Mouse (Mus musculus): ENCODE measurements around the gene Fhad1. TPM values are rescaled to one million over a fixed set of nuclear protein-coding genes. Genes with fewer than 3 reads are reported as not detected.

Fhad1 gene
- polyA plus RNA-seq, 1 experiment from 2014 or later: 3.9 TPM

- no peak for ATAC-seq (ENCODE audit: insufficient number of reproducible peaks, low FRiP score)
- Histone ChIP-seq H3K27me3 (replicated peaks) (no peaks in the 10 kb centered on the region), H3K9me3 (replicated peaks) (no peaks in the 10 kb centered on the region), H3K27ac (ENCODE audit: poor library complexity, severe bottlenecking) (no peak overlapping the region; the same call in 1 of the 2 replicates), H3K4me1 (replicated peaks) (peaks cover 60% of the 10 kb centered on the region), H3K4me2 (peak overlapping the region; percentile 36; the same call in 1 of the 2 replicates), H3K36me3 (no peaks in the 10 kb centered on the region), H3K9ac (no peak overlapping the region), H3K4me3 (no peak overlapping the region)
- 40% methylated on average over 9 of the region's 9 CpGs for WGBS
Measured at GRCm38 (mm10) chr4:141885451-141885850, 129.4 kb downstream of the Fhad1 start.

GRCm38 (mm10) chr4:141882858-141883257 is 132.0 kb downstream of the Fhad1 start:
- 40% methylated on average over 7 of the region's 7 CpGs for WGBS
- Histone ChIP-seq H3K27ac (ENCODE audit: poor library complexity, severe bottlenecking) (peak overlapping the region; percentile 72), H3K4me1 (replicated peaks) (peaks cover 75% of the 10 kb centered on the region), H3K36me3 (no peaks in the 10 kb centered on the region), H3K27me3 (replicated peaks) (no peaks in the 10 kb centered on the region), H3K4me3 (no peak overlapping the region), H3K4me2 (peak overlapping the region; percentile 24), H3K9me3 (replicated peaks) (no peaks in the 10 kb centered on the region), H3K9ac (no peak overlapping the region)
- ATAC-seq (ENCODE audit: insufficient number of reproducible peaks, low FRiP score): 0 out of 2 replicates have a peak, but pooled peaks have one; percentile 1

- Histone ChIP-seq H3K4me2 (peak overlapping the region; percentile 24), H3K36me3 (no peaks in the 10 kb centered on the region), H3K9me3 (replicated peaks) (no peaks in the 10 kb centered on the region), H3K4me1 (replicated peaks) (peaks cover 70% of the 10 kb centered on the region), H3K9ac (0 out of 2 replicates have a peak overlapping the region, but pooled peaks have one; percentile 29), H3K4me3 (no peak overlapping the region), H3K27me3 (replicated peaks) (no peaks in the 10 kb centered on the region), H3K27ac (ENCODE audit: poor library complexity, severe bottlenecking) (peak overlapping the region; percentile 72)
- no peak for ATAC-seq (ENCODE audit: insufficient number of reproducible peaks, low FRiP score)
- 26% methylated on average over 5 of the region's 5 CpGs for WGBS
Measured at GRCm38 (mm10) chr4:141881950-141882349, 132.9 kb downstream of the Fhad1 start.

GRCm38 (mm10) chr4:141881289-141881914 is 133.5 kb downstream of the Fhad1 start:
- Histone ChIP-seq H3K4me2 (0 out of 2 replicates have a peak overlapping the region, but pooled peaks have one; percentile 24), H3K4me3 (no peak overlapping the region), H3K27me3 (replicated peaks) (no peaks in the 10 kb centered on the region), H3K4me1 (replicated peaks) (peaks cover 67% of the 10 kb centered on the region), H3K36me3 (no peaks in the 10 kb centered on the region), H3K9ac (no peak overlapping the region), H3K9me3 (replicated peaks) (no peaks in the 10 kb centered on the region), H3K27ac (ENCODE audit: poor library complexity, severe bottlenecking) (peak overlapping the region; percentile 72; the same call in 1 of the 2 replicates)
- 0 out of 2 replicates have a peak, but pooled peaks have one; percentile 31 for ATAC-seq (ENCODE audit: insufficient number of reproducible peaks, low FRiP score)
- 41% methylated on average over 10 of the region's 10 CpGs for WGBS

- no peak overlapping the region for H3K27ac ChIP-seq (ENCODE audit: poor library complexity, severe bottlenecking)
- no peaks in the 10 kb centered on the region for H3K36me3 ChIP-seq
- H3K9ac ChIP-seq: no peak overlapping the region
- H3K4me2 ChIP-seq: no peak overlapping the region
- no peaks in the 10 kb centered on the region for H3K27me3 ChIP-seq (replicated peaks)
- H3K9me3 ChIP-seq (replicated peaks): no peaks in the 10 kb centered on the region
- ATAC-seq (ENCODE audit: insufficient number of reproducible peaks, low FRiP score): no peak
- peaks cover 67% of the 10 kb centered on the region for H3K4me1 ChIP-seq (replicated peaks)
- WGBS: 45% methylated on average over 9 of the region's 9 CpGs
- no peak overlapping the region for H3K4me3 ChIP-seq
Measured at GRCm38 (mm10) chr4:141879875-141880274, 135.0 kb downstream of the Fhad1 start.

- H3K4me1 ChIP-seq (replicated peaks): peaks cover 61% of the 10 kb centered on the region
- ATAC-seq (ENCODE audit: insufficient number of reproducible peaks, low FRiP score): no peak
- 38% methylated on average over 4 of the region's 4 CpGs for WGBS
- H3K4me2 ChIP-seq: no peak overlapping the region
- no peak overlapping the region for H3K4me3 ChIP-seq
- H3K27ac ChIP-seq (ENCODE audit: poor library complexity, severe bottlenecking): peak overlapping the region; percentile 32
- no peaks in the 10 kb centered on the region for H3K9me3 ChIP-seq (replicated peaks)
- H3K36me3 ChIP-seq: no peaks in the 10 kb centered on the region
- H3K27me3 ChIP-seq (replicated peaks): no peaks in the 10 kb centered on the region
- no peak overlapping the region for H3K9ac ChIP-seq
Measured at GRCm38 (mm10) chr4:141879074-141879473, 135.8 kb downstream of the Fhad1 start.

GRCm38 (mm10) chr4:141878621-141879020 is 136.3 kb downstream of the Fhad1 start:
- no peak for ATAC-seq (ENCODE audit: insufficient number of reproducible peaks, low FRiP score)
- WGBS: 51% methylated on average over 7 of the region's 7 CpGs
- no peaks in the 10 kb centered on the region for H3K27me3 ChIP-seq (replicated peaks)
- H3K9me3 ChIP-seq (replicated peaks): no peaks in the 10 kb centered on the region
- no peak overlapping the region for H3K9ac ChIP-seq
- H3K4me1 ChIP-seq (replicated peaks): peaks cover 61% of the 10 kb centered on the region
- H3K4me3 ChIP-seq: no peak overlapping the region
- peak overlapping the region; percentile 32 for H3K27ac ChIP-seq (ENCODE audit: poor library complexity, severe bottlenecking)
- H3K36me3 ChIP-seq: no peaks in the 10 kb centered on the region
- no peak overlapping the region for H3K4me2 ChIP-seq

- no peaks in the 10 kb centered on the region for H3K9me3 ChIP-seq (replicated peaks)
- peak overlapping the region; percentile 78 for H3K27ac ChIP-seq (ENCODE audit: poor library complexity, severe bottlenecking)
- peaks cover 65% of the 10 kb centered on the region for H3K4me1 ChIP-seq (replicated peaks)
- peaks cover 11% of the 10 kb centered on the region for H3K36me3 ChIP-seq
- H3K4me3 ChIP-seq: peak overlapping the region; percentile 86
- peak overlapping the region; percentile 92 for H3K4me2 ChIP-seq
- no peak for ATAC-seq (ENCODE audit: insufficient number of reproducible peaks, low FRiP score)
- no peaks in the 10 kb centered on the region for H3K27me3 ChIP-seq (replicated peaks)
- peak overlapping the region; percentile 93 for H3K9ac ChIP-seq
- 7% methylated on average over 8 of the region's 8 CpGs for WGBS
Measured at GRCm38 (mm10) chr4:141875481-141876108, 139.3 kb downstream of the Fhad1 start.

- Histone ChIP-seq H3K27me3 (replicated peaks) (no peaks in the 10 kb centered on the region), H3K4me1 (replicated peaks) (peaks cover 68% of the 10 kb centered on the region), H3K27ac (ENCODE audit: poor library complexity, severe bottlenecking) (peak within 1 kb of the TSS; percentile 78), H3K9me3 (replicated peaks) (no peaks in the 10 kb centered on the region), H3K4me3 (peak within 1 kb of the TSS; percentile 86), H3K4me2 (peak within 1 kb of the TSS; percentile 92), H3K36me3 (peaks cover 19% of the 10 kb centered on the region), H3K9ac (peak within 1 kb of the TSS; percentile 93)
- ATAC-seq (ENCODE audit: insufficient number of reproducible peaks, low FRiP score): peak; percentile 91
- WGBS: 2% methylated on average over 67 of the region's 73 CpGs
Measured at GRCm38 (mm10) chr4:141874601-141875460, 140.1 kb downstream of the Fhad1 start, which contains the start of gene Efhd2. Gene Efhd2, minus strand, starts transcription at chr4:141874920.

GRCm38 (mm10) chr4:141874111-141874600 is 140.7 kb downstream of the Fhad1 start:
- Histone ChIP-seq H3K36me3 (peaks cover 24% of the 10 kb centered on the region), H3K9me3 (replicated peaks) (no peaks in the 10 kb centered on the region), H3K4me2 (peak overlapping the region; percentile 92), H3K4me3 (peak overlapping the region; percentile 86), H3K27ac (ENCODE audit: poor library complexity, severe bottlenecking) (peak overlapping the region; percentile 78), H3K27me3 (replicated peaks) (no peaks in the 10 kb centered on the region), H3K9ac (peak overlapping the region; percentile 93), H3K4me1 (replicated peaks) (peaks cover 68% of the 10 kb centered on the region)
- ATAC-seq (ENCODE audit: insufficient number of reproducible peaks, low FRiP score): peak; percentile 6; the same call in 1 of the 2 replicates
- 1% methylated on average over 19 of the region's 19 CpGs for WGBS

Measured in heart, embryonic 12.5 days (tissue).